Mouse (Mus musculus): ENCODE results near the gene Rasa3. TPM values are rescaled to one million over a fixed set of nuclear protein-coding genes. Genes with fewer than 3 reads are reported as not detected.
A peak's percentile ranks its signal among the peaks of the same experiment; 100 is the strongest.

Gene Rasa3
- polyA plus RNA-seq, 1 experiment = 39.6 TPM

DNA sequence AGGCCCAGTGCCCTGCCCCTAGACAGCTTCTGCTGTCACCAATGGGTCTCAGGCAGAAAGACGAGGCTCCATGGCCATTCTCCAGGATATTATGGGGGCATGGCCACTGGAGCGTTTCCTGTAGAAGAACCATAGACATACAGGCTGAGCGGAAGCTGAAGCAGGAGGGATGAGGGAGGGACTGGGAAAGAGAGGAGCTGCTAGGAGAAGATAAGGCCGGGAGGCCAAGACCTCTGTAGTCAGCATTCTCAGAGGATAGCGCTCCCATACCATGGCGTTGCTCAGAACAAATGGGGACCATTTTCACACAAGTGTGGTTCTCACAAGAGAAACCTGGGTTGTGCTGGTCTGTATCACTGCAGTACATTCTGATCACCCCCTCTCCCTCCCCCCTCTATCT lies 88.3 kb downstream of the Rasa3 start:
- H3K4me2 ChIP-seq (ENCODE audit: low read depth) = no peak overlapping the region
- H3K79me2 ChIP-seq (ENCODE audit: control insufficient read depth, insufficient read depth) = no peaks in the 10 kb centered on the region
- H3K27me3 ChIP-seq (ENCODE audit: control insufficient read depth, insufficient read depth, insufficient read length) = no peaks in the 10 kb centered on the region
- H3K4me3 ChIP-seq = no peak overlapping the region
- H3ac ChIP-seq (ENCODE audit: control insufficient read depth, insufficient read length) = no peak overlapping the region
- TF ChIP-seq REST (IDR thresholded peaks at IDR 0.05; ENCODE audit: insufficient read depth, insufficient read length) (no peak), MAX (IDR thresholded peaks at IDR 0.05; ENCODE audit: low read depth) (no peak), POLR2AphosphoS2 (IDR thresholded peaks at IDR 0.05; ENCODE audit: insufficient read length, low read depth) (no peak), E2F4 (IDR thresholded peaks at IDR 0.05; ENCODE audit: insufficient read depth) (no peak), MYOG (IDR thresholded peaks at IDR 0.05; ENCODE audit: control insufficient read depth in 1 of 3, insufficient read depth in 1 of 3, insufficient read length in 2 of 3, low read depth in 2 of 3) (no peak), USF1 (IDR thresholded peaks at IDR 0.05; ENCODE audit: low read depth) (no peak), SRF (IDR thresholded peaks at IDR 0.05; ENCODE audit: control insufficient read depth, insufficient read length, low read depth) (no peak), TCF3 (IDR thresholded peaks at IDR 0.05; ENCODE audit: insufficient read length, low read depth) (no peak), MYOD1 (IDR thresholded peaks at IDR 0.05; ENCODE audit: control insufficient read depth in 1 of 3, insufficient read length in 2 of 3, low read depth in 2 of 3) (no peak), CEBPB (IDR thresholded peaks at IDR 0.05; ENCODE audit: insufficient read depth, poor library complexity, severe bottlenecking) (no peak), POLR2A (IDR thresholded peaks at IDR 0.05; ENCODE audit: insufficient read length, low read depth) (no peak), TCF12 (IDR thresholded peaks at IDR 0.05; ENCODE audit: insufficient read depth, poor library complexity, severe bottlenecking) (no peak)
- H3K36me3 ChIP-seq (ENCODE audit: control insufficient read depth, insufficient read depth) = peaks cover 14% of the 10 kb centered on the region

GRCm38 (mm10) chr8:13584652-13585051 lies 92.8 kb downstream of the Rasa3 start:
- H3K79me2 ChIP-seq (ENCODE audit: control insufficient read depth, insufficient read depth) = no peaks in the 10 kb centered on the region

GRCm38 (mm10) chr8:13577869-13578268 lies 99.5 kb downstream of the Rasa3 start:
- H3K4me2 ChIP-seq (ENCODE audit: low read depth) = no peak overlapping the region
- TF ChIP-seq USF1 (IDR thresholded peaks at IDR 0.05; ENCODE audit: low read depth) (no peak), MYOG (IDR thresholded peaks at IDR 0.05; ENCODE audit: control insufficient read depth in 1 of 3, insufficient read depth in 1 of 3, insufficient read length in 2 of 3, low read depth in 2 of 3) (no peak), SRF (IDR thresholded peaks at IDR 0.05; ENCODE audit: control insufficient read depth, insufficient read length, low read depth) (no peak), POLR2A (IDR thresholded peaks at IDR 0.05; ENCODE audit: insufficient read length, low read depth) (no peak)
- peaks cover 55% of the 10 kb centered on the region for H3K36me3 ChIP-seq (ENCODE audit: control insufficient read depth, insufficient read depth)
- H3K79me2 ChIP-seq (ENCODE audit: control insufficient read depth, insufficient read depth) = no peaks in the 10 kb centered on the region
- H3K4me3 ChIP-seq = no peak overlapping the region
- no peaks in the 10 kb centered on the region for H3K27me3 ChIP-seq (ENCODE audit: control insufficient read depth, insufficient read depth, insufficient read length)
- no peak overlapping the region for H3ac ChIP-seq (ENCODE audit: control insufficient read depth, insufficient read length)

More at GRCm38 (mm10) chr8:13584652-13585051, 92.8 kb downstream of the Rasa3 start:
- Histone ChIP-seq H3K36me3 (ENCODE audit: control insufficient read depth, insufficient read depth) (peaks cover 46% of the 10 kb centered on the region), H3K4me3 (no peak overlapping the region), H3ac (ENCODE audit: control insufficient read depth, insufficient read length) (no peak overlapping the region), H3K4me2 (ENCODE audit: low read depth) (no peak overlapping the region), H3K27me3 (ENCODE audit: control insufficient read depth, insufficient read depth, insufficient read length) (no peaks in the 10 kb centered on the region)
- TF ChIP-seq E2F4 (IDR thresholded peaks at IDR 0.05; ENCODE audit: insufficient read depth) = no peak
- TF ChIP-seq TCF12 (IDR thresholded peaks at IDR 0.05; ENCODE audit: insufficient read depth, poor library complexity, severe bottlenecking) = no peak
- no peak for TF ChIP-seq USF1 (IDR thresholded peaks at IDR 0.05; ENCODE audit: low read depth)
- TF ChIP-seq REST (IDR thresholded peaks at IDR 0.05; ENCODE audit: insufficient read depth, insufficient read length) = no peak

- Histone ChIP-seq H3K27me3 (ENCODE audit: control insufficient read depth, insufficient read depth, insufficient read length) (no peaks in the 10 kb centered on the region), H3K4me3 (no peak overlapping the region), H3K4me2 (ENCODE audit: low read depth) (no peak overlapping the region), H3K36me3 (ENCODE audit: control insufficient read depth, insufficient read depth) (peaks cover 38% of the 10 kb centered on the region), H3K79me2 (ENCODE audit: control insufficient read depth, insufficient read depth) (no peaks in the 10 kb centered on the region), H3ac (ENCODE audit: control insufficient read depth, insufficient read length) (no peak overlapping the region)
- TF ChIP-seq TCF12 (IDR thresholded peaks at IDR 0.05; ENCODE audit: insufficient read depth, poor library complexity, severe bottlenecking) (no peak), TCF3 (IDR thresholded peaks at IDR 0.05; ENCODE audit: insufficient read length, low read depth) (no peak), MYOG (IDR thresholded peaks at IDR 0.05; ENCODE audit: control insufficient read depth in 1 of 3, insufficient read depth in 1 of 3, insufficient read length in 2 of 3, low read depth in 2 of 3) (no peak), MAX (IDR thresholded peaks at IDR 0.05; ENCODE audit: low read depth) (no peak), E2F4 (IDR thresholded peaks at IDR 0.05; ENCODE audit: insufficient read depth) (no peak), MYOD1 (IDR thresholded peaks at IDR 0.05; ENCODE audit: control insufficient read depth in 1 of 3, insufficient read length in 2 of 3, low read depth in 2 of 3) (no peak), USF1 (IDR thresholded peaks at IDR 0.05; ENCODE audit: low read depth) (no peak), POLR2AphosphoS2 (IDR thresholded peaks at IDR 0.05; ENCODE audit: insufficient read length, low read depth) (no peak), CEBPB (IDR thresholded peaks at IDR 0.05; ENCODE audit: insufficient read depth, poor library complexity, severe bottlenecking) (no peak), SRF (IDR thresholded peaks at IDR 0.05; ENCODE audit: control insufficient read depth, insufficient read length, low read depth) (no peak), REST (IDR thresholded peaks at IDR 0.05; ENCODE audit: insufficient read depth, insufficient read length) (no peak), POLR2A (IDR thresholded peaks at IDR 0.05; ENCODE audit: insufficient read length, low read depth) (no peak)
These were observed 105.4 kb downstream of the Rasa3 start for GRCm38 (mm10) chr8:13571999-13572398.

- Histone ChIP-seq H3K27me3 (ENCODE audit: control insufficient read depth, insufficient read depth, insufficient read length) (no peaks in the 10 kb centered on the region), H3K4me2 (ENCODE audit: low read depth) (no peak within 1 kb of the TSS)
- no peak for TF ChIP-seq REST (IDR thresholded peaks at IDR 0.05; ENCODE audit: insufficient read depth, insufficient read length)
- TF ChIP-seq POLR2AphosphoS2 (IDR thresholded peaks at IDR 0.05; ENCODE audit: insufficient read length, low read depth) = peak; percentile 56
These were observed 115.3 kb downstream of the Rasa3 start, which contains the start of gene 1700029H14Rik for GRCm38 (mm10) chr8:13562118-13562517. Gene 1700029H14Rik, minus strand, starts transcription at chr8:13562461.

More at GRCm38 (mm10) chr8:13562118-13562517, 115.3 kb downstream of the Rasa3 start, which contains the start of gene 1700029H14Rik:
- Histone ChIP-seq H3ac (ENCODE audit: control insufficient read depth, insufficient read length) (no peak within 1 kb of the TSS), H3K79me2 (ENCODE audit: control insufficient read depth, insufficient read depth) (no peaks in the 10 kb centered on the region), H3K36me3 (ENCODE audit: control insufficient read depth, insufficient read depth) (no peaks in the 10 kb centered on the region), H3K4me3 (no peak within 1 kb of the TSS)
